Mouse (Mus musculus) Muller cell, postnatal 12 days (primary cell): ENCODE data around the gene Fam167b.
"Not testable (repeated sequence)": the region's sequence is repeated elsewhere in the genome, so short reads cannot be mapped to it uniquely, and the experiment has no call there.

Experiments used
- DNase-seq: peaks from one replicate; pipeline ENCODE4 v3.0.0-alpha.2; 2015; ENCODE audit errors: inconsistent ontology term

Fam167b gene

GRCm38 (mm10) chr4:129561184-129561583 lies 17.2 kb downstream of the Fam167b start:
- no peak for DNase-seq

DNA sequence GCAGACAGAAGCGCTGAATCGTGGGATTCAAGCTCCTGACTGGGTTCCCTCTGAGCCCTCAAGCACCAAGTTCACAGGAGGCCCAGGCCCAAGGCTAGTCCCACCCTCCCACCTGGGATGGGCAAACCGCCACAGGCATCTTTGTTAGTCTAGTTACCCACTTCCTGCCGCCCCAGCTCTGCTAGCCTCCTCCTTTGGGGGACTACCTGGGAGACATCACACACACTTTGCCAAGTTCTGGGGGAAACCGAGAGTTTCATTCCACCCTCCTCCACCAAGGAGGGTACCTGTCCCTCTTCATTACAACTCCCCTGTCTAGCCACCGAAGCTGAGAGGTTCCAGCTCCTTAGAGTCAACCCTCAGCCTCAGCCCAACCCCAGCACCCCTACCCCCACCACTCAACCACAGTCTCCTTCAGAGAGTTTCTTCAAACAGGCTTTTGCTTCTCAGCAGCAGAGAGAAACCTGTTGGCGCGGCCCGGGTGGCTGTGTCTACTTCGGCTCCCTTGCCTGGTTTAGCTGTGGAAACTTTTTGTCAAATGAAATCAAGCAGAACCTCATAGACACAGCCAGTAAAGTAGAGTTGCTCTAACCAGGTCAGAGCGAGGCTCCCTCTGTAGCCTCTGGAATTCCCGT lies 19.9 kb downstream of the Fam167b start:
- no peak for DNase-seq

DNA sequence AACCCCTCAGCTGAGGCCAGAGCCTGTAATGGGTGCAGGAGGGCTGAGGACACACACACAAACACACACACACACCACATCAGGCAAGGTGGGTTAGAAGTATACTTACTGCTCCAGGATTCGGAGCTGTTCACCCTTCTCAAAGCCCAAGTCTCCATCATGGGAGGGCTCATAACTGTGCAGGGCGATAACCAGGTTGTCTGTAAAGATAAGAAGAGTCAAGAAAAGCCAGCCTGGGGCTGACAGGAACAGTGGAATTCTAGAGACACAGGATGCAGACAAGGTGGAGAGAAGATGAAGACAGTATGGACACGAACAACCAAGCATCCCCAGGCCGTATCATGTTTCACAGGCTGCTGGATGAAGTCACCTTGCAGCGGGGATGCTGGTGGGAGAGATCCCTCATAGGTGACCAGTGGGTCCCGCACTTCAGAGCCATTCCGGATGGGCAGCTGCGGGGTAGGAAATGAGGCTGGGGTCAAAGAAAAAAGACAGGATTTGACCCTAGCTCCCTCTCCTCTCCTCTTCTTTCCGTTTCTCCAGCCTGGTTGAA lies 21.0 kb downstream of the Fam167b start:
- no peak for DNase-seq

DNA sequence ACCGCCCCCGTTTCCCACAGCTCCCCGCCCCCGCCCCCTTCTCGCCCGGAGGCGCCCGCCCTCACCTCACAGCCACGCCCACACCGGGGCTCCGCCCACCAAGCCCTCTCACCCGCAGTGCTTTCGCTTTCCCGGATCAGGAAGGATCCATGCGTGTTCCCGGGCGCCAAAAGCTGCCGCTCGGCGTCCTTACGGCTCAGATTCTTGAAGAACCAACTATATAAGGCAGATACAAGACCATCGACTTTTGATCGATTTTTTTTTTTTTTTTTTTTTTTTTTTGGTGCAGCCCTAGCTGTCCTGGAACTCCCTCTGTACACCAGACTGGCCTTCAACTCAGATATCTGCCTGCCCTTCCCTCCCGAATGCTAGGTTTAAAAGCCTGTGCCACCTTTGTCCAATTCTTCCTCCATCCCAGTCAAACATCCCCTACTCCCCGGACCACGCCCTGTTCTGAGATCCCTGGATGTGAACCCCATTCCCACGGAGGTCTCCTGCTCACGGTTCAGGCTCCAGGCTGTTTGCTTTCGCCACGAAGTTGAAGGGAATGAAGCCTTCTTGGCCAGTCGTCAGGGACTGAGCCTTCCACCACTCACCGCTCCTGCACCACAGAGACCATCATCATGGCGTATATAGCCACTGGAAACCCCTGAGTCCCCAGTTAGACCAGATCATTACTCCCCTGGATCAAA lies 21.7 kb downstream of the Fam167b start:
- peak; percentile 94 for DNase-seq

GRCm38 (mm10) chr4:129555862-129556531 lies 22.4 kb downstream of the Fam167b start:
- no peak for DNase-seq

DNA sequence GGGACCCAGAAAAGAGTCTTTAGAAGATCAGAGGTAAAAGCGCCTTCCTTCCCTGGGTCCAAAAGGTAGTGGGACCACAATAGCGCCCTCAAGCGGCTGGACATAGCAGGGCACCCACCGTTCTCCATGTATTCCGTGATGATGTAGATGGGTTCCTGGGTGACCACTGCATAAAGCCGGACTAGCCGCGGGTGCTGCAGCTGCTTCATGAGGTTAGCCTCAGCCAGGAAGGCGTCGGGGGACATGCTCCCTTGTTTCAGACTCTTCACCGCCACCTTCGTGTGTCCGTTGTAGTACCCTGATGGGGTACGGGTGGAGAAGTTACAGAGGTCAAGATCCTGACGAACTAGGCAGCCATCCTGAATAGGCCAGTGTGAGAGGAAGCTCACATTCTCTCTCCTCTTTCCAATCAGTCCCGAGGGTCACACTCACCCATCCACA lies 22.9 kb downstream of the Fam167b start:
- DNase-seq: peak; percentile 11

- not testable (repeated sequence) for DNase-seq
Measured at GRCm38 (mm10) chr4:129554512-129554911, 23.8 kb downstream of the Fam167b start.

- no peak for DNase-seq
Measured at GRCm38 (mm10) chr4:129550295-129550694, 28.1 kb downstream of the Fam167b start.

DNA sequence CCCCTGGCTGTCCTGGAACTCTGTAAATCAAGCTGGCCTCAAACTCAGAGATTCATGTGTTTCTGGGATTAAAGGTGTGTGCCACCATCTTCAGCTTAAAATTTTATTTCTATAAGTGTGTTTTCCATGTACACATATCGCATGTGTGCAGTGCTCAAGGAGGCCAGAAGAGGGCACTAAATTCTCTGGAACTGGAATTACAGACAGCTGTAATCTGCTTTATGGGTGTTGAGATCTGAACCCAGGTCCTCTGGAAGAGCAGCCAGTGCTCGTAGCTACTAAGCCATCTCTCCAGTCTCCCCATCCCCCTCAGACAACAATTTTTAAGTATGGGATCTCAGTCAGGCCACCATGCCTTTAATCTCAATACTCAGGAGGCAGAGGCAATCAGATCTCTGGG lies 29.0 kb downstream of the Fam167b start:
- DNase-seq: no peak

DNA sequence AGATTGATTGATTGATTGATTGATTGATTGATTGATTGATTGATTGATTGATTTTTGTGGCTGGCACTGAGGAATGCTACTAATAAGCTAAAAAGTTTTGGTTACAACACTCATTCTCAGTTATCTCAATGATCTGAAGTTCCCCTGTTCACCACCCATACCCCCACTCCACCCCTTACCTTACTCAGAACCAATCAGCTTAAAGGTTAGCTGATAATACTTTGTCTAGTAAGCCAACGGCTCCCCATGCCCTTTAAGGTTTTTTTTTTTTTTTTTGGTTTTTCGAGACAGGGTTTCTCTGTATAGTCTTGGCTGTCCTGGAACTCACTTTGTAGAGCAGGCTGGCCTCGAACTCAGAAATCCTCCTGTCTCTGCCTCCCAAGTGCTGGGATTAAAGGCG lies 30.7 kb downstream of the Fam167b start:
- DNase-seq: not testable (repeated sequence)

DNA sequence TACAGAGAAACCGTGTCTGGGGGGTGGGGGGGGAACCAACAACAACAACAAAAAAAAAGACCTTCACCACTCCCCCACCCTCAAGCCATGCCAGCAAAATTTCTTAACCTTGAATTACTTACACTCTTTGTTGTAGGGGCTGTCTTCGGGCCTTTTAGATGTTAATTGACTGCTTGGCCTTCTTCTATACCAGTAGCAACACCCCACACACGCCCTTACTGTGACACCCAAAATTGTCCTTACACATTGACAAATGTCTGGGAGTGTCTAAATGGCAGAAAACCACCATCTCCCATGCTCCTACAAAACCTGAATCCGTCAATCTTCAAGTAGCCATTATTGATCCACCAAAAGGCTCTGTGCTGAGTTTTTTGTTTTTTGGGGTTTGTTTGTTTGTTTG lies 34.2 kb downstream of the Fam167b start:
- no peak for DNase-seq

GRCm38 (mm10) chr4:129542592-129543141 lies 35.7 kb downstream of the Fam167b start, which contains the start of gene Hdac1:
Gene Hdac1 (minus strand): TSS chr4:129542713.
- peak; percentile 100 for DNase-seq

DNA sequence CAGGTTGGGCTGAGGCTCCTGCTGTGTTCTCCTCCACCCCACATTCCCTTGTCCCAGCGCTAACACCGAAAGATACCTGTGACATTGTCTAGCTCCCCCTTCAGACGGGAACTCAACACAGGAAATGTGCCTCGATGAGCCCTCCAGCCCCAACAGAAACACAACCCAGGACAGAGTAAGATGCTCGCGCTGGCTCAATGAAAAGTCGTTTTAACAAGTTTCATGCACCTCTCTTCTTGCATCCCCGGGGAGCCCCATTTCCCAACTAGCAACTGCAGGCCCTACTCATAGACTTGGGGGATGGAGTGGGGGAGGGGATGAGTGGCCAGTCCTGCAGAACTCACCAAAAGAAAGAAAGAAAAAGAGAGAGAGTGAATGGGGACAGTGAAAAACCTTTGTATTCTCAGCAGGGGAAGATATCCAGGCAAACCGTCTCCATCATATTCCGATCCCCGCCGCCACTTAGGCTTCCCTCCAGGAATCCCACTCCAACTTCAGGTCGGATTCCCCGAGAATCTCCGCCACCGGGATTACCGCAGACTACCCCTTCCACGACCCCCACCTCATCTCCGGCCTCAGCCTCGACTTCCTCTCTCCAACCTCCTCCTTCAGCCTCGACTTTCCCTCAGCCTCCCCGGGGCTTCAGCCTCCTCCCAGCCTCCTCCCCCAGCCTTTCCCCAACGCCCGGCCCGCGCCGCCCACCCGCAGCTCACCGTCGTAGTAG lies 36.3 kb downstream of the Fam167b start:
- peak; percentile 39 for DNase-seq

DNA sequence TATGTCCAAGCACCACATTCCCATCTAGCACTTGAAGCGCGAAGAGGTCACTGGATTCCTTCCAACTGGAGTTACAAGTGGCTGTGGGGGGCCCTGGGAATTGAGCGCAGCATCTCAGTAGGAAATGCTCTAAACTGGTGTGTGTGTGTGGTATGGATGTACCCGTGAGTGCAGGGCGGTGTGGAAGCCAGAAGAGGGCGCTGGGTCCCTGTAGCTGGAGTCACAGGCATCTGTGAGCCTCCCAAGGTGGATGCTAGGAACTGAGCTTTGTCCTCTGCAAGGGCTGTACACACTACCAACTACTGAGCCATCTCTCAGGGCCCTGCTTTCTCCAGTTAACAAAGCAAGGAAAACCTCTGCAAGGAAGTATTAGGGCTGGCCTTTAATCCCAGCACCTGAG lies 38.3 kb downstream of the Fam167b start:
- no peak for DNase-seq

DNA sequence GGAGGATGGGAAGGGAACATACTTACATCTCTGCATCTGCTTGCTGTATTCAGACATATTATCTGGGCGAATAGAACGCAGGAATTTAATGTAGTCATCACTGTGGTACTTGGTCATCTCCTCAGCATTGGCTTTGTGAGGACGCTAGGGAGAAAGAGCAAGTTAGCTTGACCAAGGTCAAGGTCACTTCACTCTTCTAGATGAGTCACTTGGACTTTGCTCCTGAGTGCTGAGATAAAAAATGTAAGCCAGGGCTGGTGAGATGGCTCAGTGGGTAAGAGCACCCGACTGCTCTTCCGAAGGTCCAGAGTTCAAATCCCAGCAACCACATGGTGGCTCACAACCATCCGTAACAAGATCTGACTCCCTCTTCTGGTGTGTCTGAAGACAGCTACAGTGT lies 49.4 kb downstream of the Fam167b start:
- DNase-seq: not testable (repeated sequence)
